Mouse (Mus musculus) granulocyte monocyte progenitor cell, adult 5-6 weeks (primary cell): ENCODE measurements around the gene Tspear. TPM values are rescaled to one million over a fixed set of nuclear protein-coding genes. Genes with fewer than 3 reads are reported as not detected.
"Not testable (repeated sequence)": the region's sequence is repeated elsewhere in the genome, so short reads cannot be mapped to it uniquely, and the experiment has no call there.

Experiments used
- ATAC-seq: replicated peaks from 2 replicates; pipeline ENCODE4 v1.8.0; 2016; ENCODE audit warnings: mild to moderate bottlenecking, moderate TSS enrichment, inconsistent platforms; ENCODE audit not compliant: poor library complexity, severe bottlenecking
- total RNA-seq, 2 experiments: library from RNA; stranded (forward) in 1 of 2; stranded (reverse) in 1 of 2; fragments of 200-712, 200-1000 nt in 1 of 2; fragments of >200 nt in 1 of 2; fragmentation: Nextera tagmentation in 1 of 2; gene quantifications; 2 replicates each; pipeline ENCODE4 v1.2.3; 2014 to 2017

Tspear gene
- 0.90 TPM in 1 of 2 replicates, not detected in the other for total RNA-seq (2014; fragmentation: Nextera tagmentation)
- total RNA-seq (2017): 0.05 TPM in 1 of 2 replicates, not detected in the other

- no peak for ATAC-seq
Observed at GRCm38 (mm10) chr10:77685895-77686664, at the start of gene Tspear. Gene Tspear, plus strand, starts transcription at chr10:77686569.

GRCm38 (mm10) chr10:77638956-77639355 lies 47.4 kb upstream of the Tspear start:
- ATAC-seq: no peak

DNA sequence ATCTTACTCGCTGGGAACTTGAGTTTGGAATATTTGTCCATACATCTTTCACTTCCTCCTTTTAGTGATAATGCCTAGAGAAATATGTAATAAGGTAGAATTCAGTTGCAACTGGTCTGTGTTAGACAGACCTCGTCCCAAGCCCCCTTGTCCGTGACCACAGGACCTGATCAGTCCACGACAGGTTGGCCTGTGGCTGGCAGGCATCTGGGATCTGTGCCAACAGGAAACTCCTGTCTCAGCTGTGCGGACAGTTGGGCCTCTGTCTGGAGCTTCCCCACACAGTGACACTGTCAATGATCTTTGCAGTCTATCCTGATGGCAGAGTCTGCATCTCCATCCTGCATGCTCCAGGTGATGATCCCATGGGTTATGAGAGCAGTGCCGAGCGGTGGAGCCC lies 43.2 kb upstream of the Tspear start:
- ATAC-seq: peak; percentile 36; the same call in 1 of the 2 replicates

DNA sequence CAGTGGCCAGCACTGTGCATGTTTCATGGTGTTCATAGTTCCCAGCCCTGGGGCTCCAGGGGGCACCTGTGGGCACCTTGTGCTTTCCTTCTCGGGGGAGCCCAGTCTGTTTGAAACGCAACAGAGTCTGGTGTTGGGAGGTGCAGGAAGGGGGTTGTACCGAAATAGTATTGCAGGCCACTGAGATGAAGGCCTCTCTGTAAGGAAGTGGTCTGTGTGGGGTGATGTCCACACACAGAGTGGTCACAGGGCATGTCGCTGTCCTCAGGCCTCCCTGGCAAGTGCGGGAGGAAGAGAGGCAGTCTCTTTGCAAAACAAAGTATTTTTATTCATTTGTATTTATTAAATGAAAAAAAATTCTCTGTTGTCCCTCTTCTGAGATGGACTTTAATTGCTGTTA lies 40.8 kb upstream of the Tspear start:
- ATAC-seq: peak; percentile 45; the same call in 1 of the 2 replicates

GRCm38 (mm10) chr10:77647461-77647860 lies 38.9 kb upstream of the Tspear start:
- no peak for ATAC-seq

DNA sequence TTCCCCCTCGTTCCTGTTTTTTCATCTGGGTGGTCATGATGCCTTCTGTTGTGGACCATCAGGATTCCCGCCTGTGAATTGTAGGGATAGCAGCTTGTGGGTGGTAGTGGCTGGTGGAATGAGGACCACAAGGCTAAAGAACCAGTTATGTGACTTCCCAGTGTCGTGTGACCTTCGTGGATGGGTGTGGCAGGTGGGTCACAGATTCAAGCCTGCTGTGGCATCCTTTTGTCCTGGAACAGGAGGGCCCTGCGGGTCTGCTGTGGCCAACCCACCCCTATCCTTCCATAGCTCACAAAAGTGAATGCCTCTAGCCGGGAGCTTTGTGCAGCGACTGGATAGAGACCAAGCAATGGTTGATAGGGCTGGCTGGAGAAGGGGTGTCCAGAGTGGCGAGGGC lies 38.5 kb upstream of the Tspear start:
- no peak for ATAC-seq

- ATAC-seq: no peak
Observed at GRCm38 (mm10) chr10:77652046-77652445, 34.3 kb upstream of the Tspear start.

DNA sequence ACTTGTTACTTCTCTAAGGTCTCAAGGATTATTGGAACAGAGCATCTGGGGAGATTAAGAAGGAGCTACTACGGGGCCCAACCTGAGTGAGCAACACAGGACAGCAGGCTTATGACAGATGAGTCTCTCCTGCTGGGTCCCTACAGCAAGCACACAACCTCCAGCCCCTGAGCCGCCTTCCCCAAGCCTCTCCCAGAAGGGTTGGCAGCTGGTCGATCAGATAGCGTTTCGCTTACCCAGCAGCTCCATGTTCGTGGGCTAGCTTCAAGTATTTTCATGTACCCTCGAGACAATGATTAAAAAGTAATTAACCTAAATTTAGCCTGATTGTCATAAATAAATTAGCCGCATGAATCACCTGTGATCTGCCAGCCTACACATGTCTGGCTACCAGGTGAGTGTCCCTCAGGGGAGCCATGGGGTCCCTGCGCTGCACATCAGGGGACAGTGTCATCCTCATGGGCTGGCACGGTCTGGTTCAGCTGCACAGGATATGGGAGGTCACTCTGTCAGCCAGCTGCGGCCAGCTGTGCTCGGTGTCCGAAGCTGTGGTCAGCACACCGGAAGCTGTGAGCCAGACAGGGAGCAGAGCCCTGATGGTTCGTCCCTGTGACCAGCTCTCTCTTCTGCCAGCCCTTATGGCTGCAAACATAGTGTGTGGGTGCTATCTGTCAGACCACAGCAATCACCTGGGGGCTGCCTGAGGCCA lies 27.9 kb upstream of the Tspear start:
- ATAC-seq: no peak

- peak; percentile 43; the same call in 1 of the 2 replicates for ATAC-seq
Observed at GRCm38 (mm10) chr10:77663949-77664665, 22.3 kb upstream of the Tspear start.

- ATAC-seq: no peak
Observed at GRCm38 (mm10) chr10:77666342-77666741, 20.0 kb upstream of the Tspear start.

- no peak for ATAC-seq
Observed at GRCm38 (mm10) chr10:77667402-77667801, 19.0 kb upstream of the Tspear start.

GRCm38 (mm10) chr10:77670710-77671109 lies 15.7 kb upstream of the Tspear start:
- ATAC-seq: no peak

DNA sequence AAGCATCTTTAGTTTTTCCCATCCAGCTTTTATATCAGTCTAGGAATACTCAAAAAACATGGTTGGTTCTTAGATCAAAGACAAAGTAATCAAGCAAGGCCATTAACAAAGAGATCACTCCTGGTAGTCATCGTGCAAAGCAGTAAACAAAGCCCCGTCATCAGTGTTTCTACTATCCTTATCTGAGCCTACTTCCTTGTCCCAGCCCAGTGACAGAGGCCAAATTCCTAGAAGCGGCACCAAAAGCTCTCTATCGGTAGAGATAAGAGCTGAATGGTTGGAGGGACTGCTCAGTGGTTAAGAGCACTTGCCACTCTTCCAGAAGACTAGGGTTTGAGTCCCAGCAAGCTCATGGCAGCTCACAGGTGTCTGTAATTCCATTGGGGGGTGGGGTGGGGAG lies 14.8 kb upstream of the Tspear start:
- no peak for ATAC-seq

- no peak for ATAC-seq
Observed at GRCm38 (mm10) chr10:77673765-77674164, 12.6 kb upstream of the Tspear start.

GRCm38 (mm10) chr10:77677562-77677961 lies 8.8 kb upstream of the Tspear start:
- ATAC-seq: no peak; the same call in 1 of the 2 replicates

- ATAC-seq: no peak
Observed at GRCm38 (mm10) chr10:77682994-77683393, 3.4 kb upstream of the Tspear start.

DNA sequence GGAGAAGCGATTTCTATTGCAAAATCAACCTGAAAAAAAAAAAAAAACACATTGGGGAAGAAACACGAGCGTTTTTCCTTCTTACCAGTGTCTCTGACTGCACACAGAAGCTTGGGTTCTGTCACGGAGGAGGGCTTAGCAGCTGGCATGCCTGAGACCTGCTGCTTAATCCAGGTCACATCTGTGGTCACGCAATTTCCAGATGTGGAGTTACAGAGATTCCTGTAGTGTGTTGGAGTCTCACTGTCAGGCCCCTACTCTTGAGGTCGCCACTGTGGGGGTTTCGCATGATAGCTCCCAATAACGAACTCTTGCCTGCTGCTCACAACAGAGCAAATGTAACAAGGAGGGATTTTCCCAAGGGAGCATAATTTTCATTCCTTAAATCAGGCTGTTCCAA lies 2.2 kb upstream of the Tspear start:
- ATAC-seq: no peak

GRCm38 (mm10) chr10:77687021-77687420 lies 652 bp downstream of the Tspear start:
- ATAC-seq: no peak

DNA sequence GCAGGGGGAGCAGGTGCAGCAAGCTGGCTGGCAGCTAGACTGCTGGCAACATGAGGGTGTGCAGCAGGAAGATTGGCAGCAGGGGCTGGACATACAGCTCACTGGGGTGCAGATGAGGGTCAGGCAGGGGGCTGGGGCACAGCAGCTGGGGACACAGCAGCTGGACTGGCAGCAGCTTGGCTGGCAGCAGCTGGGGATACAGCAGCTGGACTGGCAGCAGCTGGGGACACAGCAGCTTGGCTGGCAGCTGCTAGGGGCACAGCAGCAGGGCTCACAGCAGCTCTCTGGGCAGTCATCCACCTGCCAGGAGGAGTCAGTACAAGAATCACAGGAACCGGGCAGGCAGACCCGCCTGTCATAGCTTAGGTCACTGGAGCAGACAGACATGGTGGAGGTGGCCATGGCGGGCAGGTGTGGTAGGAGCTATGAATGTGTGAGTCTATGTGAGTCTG lies 4.0 kb downstream of the Tspear start, which contains the start of gene Gm19402:
TSS of gene Gm19402 (minus strand) at position 402 of the 452 bp plus-strand sequence.
- ATAC-seq: not testable (repeated sequence)

DNA sequence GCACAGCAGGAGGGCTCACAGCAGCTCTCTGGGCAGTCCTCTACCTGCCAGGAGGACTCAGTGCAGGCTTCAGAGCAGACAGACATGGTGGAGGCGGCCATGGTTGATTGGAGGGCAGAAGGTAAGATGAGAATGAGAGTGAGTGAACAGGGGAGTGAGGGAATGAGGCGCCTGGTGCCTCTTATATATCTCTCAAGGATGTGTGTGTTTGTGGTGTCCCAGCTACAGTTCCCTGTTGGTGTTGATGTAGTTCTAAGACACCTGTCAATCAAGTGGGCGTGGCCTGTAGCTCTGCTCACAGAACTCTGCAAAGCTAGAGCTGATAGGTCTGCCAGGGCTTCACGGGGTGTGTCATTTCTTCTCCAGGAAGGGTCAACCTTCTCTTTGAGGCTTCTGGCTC lies 10.8 kb downstream of the Tspear start, which contains the start of gene Gm9508:
TSS of gene Gm9508 (minus strand) at position 101 of the 400 bp plus-strand sequence.
- ATAC-seq: no peak

DNA sequence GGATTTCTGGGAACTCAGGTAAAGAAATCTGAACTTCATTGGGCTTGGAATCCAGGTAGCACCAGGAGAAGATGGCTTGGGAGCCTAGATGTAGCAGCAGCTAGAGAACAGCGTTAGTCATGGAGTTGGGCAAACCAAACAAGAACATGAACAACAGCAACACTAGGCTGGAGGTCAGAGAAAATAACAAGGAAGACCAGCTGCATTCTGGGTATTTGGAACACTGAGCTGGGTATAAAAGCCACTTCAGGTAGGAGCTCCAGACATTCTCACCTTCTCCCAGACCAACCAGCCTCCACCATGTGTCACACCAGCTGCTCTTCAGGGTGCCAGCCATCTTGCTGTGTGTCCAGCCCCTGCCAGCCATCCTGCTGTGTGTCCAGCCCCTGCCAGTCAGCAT lies 20.0 kb downstream of the Tspear start, which contains the start of gene Gm10272:
TSS of gene Gm10272 (plus strand) at position 301 of the 400 bp plus-strand sequence.
- no peak for ATAC-seq
